Mouse (Mus musculus) erythroid progenitor cell, adult 5-6 weeks (primary cell): ENCODE data around the gene Tenm4. TPM values are rescaled to one million over a fixed set of nuclear protein-coding genes. Genes with fewer than 3 reads are reported as not detected.

Experiments
- ATAC-seq: replicated peaks from 2 replicates; pipeline ENCODE4 v1.8.0; 2016; ENCODE audit warnings: moderate number of reproducible peaks, mild to moderate bottlenecking, moderate TSS enrichment, inconsistent platforms; ENCODE audit not compliant: poor library complexity, low FRiP score, severe bottlenecking
- total RNA-seq, 2 experiments: library from RNA; stranded (forward) in 1 of 2; stranded (reverse) in 1 of 2; fragments of 150-400 nt in 1 of 2; fragments of 186-747, 209-891 nt in 1 of 2; gene quantifications; 2 replicates each; pipeline versions ENCODE4 v1.2.3 to v1.2.4; 2015 to 2017; ENCODE audit warnings: low replicate concordance in 2 of 2

Tenm4 gene
- total RNA-seq, 2 experiments from 2014 or later, result 0.23 to 1.7 TPM

GRCm38 (mm10) chr7:96777938-96778600 is 607.0 kb downstream of the Tenm4 start:
- ATAC-seq, result peak; percentile 73

- peak; percentile 67 for ATAC-seq
Measured at GRCm38 (mm10) chr7:96778601-96778969, 607.5 kb downstream of the Tenm4 start.

GRCm38 (mm10) chr7:96780556-96780955 is 609.5 kb downstream of the Tenm4 start:
- peak; percentile 5 for ATAC-seq

GRCm38 (mm10) chr7:96781068-96781467 is 610.0 kb downstream of the Tenm4 start:
- peak; percentile 73 for ATAC-seq

GRCm38 (mm10) chr7:96782686-96783085 is 611.6 kb downstream of the Tenm4 start:
- no peak for ATAC-seq

- ATAC-seq, result no peak
Measured at GRCm38 (mm10) chr7:96785808-96786207, 614.8 kb downstream of the Tenm4 start.

- no peak for ATAC-seq
Measured at GRCm38 (mm10) chr7:96786262-96787044, 615.4 kb downstream of the Tenm4 start.

- ATAC-seq, result no peak
Measured at GRCm38 (mm10) chr7:96788135-96788534, 617.1 kb downstream of the Tenm4 start.

GRCm38 (mm10) chr7:96790326-96790725 is 619.3 kb downstream of the Tenm4 start:
- no peak for ATAC-seq

GRCm38 (mm10) chr7:96792456-96793229 is 621.6 kb downstream of the Tenm4 start:
- no peak for ATAC-seq

GRCm38 (mm10) chr7:96796033-96796741 is 625.1 kb downstream of the Tenm4 start:
- ATAC-seq, result no peak

GRCm38 (mm10) chr7:96796788-96797485 is 625.9 kb downstream of the Tenm4 start:
- no peak for ATAC-seq

GRCm38 (mm10) chr7:96797716-96798332 is 626.8 kb downstream of the Tenm4 start:
- ATAC-seq, result no peak

- no peak for ATAC-seq
Measured at GRCm38 (mm10) chr7:96799816-96800215, 628.8 kb downstream of the Tenm4 start.

GRCm38 (mm10) chr7:96801368-96801767 is 630.3 kb downstream of the Tenm4 start:
- no peak for ATAC-seq

GRCm38 (mm10) chr7:96802216-96802615 is 631.2 kb downstream of the Tenm4 start:
- ATAC-seq, result no peak

- no peak for ATAC-seq
Measured at GRCm38 (mm10) chr7:96806561-96806960, 635.5 kb downstream of the Tenm4 start.

- no peak for ATAC-seq
Measured at GRCm38 (mm10) chr7:96807281-96808058, 636.4 kb downstream of the Tenm4 start.
